Mouse (Mus musculus): Measurements from ENCODE around the gene Atf5. TPM values are rescaled to one million over a fixed set of nuclear protein-coding genes. Genes with fewer than 3 reads are reported as not detected.
A peak's percentile ranks its signal among the peaks of the same experiment; 100 is the strongest.

The Atf5 gene
- polyA plus RNA-seq (2015; fragmentation: Nextera tagmentation; extraction: Ambion mirVana), result 3.9 and 4.0 TPM in 2 replicates

GRCm38 (mm10) chr7:44816470-44817021 lies at the start of gene Atf5:
Atf5 (minus strand) TSS chr7:44816658.
- Histone ChIP-seq H3K4me3 (peak within 1 kb of the TSS; percentile 78), H3K27me3 (no peaks in the 10 kb centered on the region), H3K4me2 (peak within 1 kb of the TSS; percentile 61), H3K36me3 (no peaks in the 10 kb centered on the region), H3K9me3 (no peaks in the 10 kb centered on the region), H3K4me1 (replicated peaks) (peaks cover 44% of the 10 kb centered on the region), H3K9ac (peak within 1 kb of the TSS; percentile 68), H3K27ac (replicated peaks) (peak within 1 kb of the TSS; percentile 90)
- ATAC-seq (ENCODE audit: low FRiP score, low read depth), result peak; percentile 7
- WGBS, result under 1% methylated on average over 42 of the region's 57 CpGs

GRCm38 (mm10) chr7:44864595-44865542 lies 48.4 kb upstream of the Atf5 start:
- WGBS, result 80% methylated on average over 24 of the region's 24 CpGs
- ATAC-seq (ENCODE audit: low FRiP score, low read depth), result no peak
- Histone ChIP-seq H3K4me3 (no peak overlapping the region), H3K9me3 (no peaks in the 10 kb centered on the region), H3K36me3 (peaks cover 34% of the 10 kb centered on the region), H3K4me2 (no peak overlapping the region), H3K4me1 (replicated peaks) (peaks cover 59% of the 10 kb centered on the region), H3K9ac (no peak overlapping the region), H3K27me3 (no peaks in the 10 kb centered on the region), H3K27ac (replicated peaks) (no peak overlapping the region)

- Histone ChIP-seq H3K4me1 (replicated peaks) (peaks cover 63% of the 10 kb centered on the region), H3K27me3 (no peaks in the 10 kb centered on the region), H3K9ac (no peak overlapping the region), H3K36me3 (peaks cover 34% of the 10 kb centered on the region), H3K27ac (replicated peaks) (no peak overlapping the region), H3K9me3 (no peaks in the 10 kb centered on the region), H3K4me2 (no peak overlapping the region), H3K4me3 (no peak overlapping the region)
- no peak for ATAC-seq (ENCODE audit: low FRiP score, low read depth)
- 86% methylated on average over 11 of the region's 11 CpGs for WGBS
Observed at GRCm38 (mm10) chr7:44863982-44864494, 47.6 kb upstream of the Atf5 start.

GRCm38 (mm10) chr7:44863210-44863609 lies 46.8 kb upstream of the Atf5 start:
- Histone ChIP-seq H3K27ac (replicated peaks) (no peak overlapping the region), H3K4me2 (no peak overlapping the region), H3K27me3 (no peaks in the 10 kb centered on the region), H3K4me3 (no peak overlapping the region), H3K9ac (no peak overlapping the region), H3K36me3 (peaks cover 34% of the 10 kb centered on the region), H3K9me3 (no peaks in the 10 kb centered on the region), H3K4me1 (replicated peaks) (peaks cover 65% of the 10 kb centered on the region)
- WGBS, result 87% methylated on average over 14 of the region's 14 CpGs
- no peak for ATAC-seq (ENCODE audit: low FRiP score, low read depth)

GRCm38 (mm10) chr7:44862434-44862833 lies 46.0 kb upstream of the Atf5 start:
- Histone ChIP-seq H3K27me3 (no peaks in the 10 kb centered on the region), H3K36me3 (peaks cover 34% of the 10 kb centered on the region), H3K9ac (no peak overlapping the region), H3K4me2 (no peak overlapping the region), H3K9me3 (no peaks in the 10 kb centered on the region), H3K27ac (replicated peaks) (no peak overlapping the region), H3K4me1 (replicated peaks) (peaks cover 65% of the 10 kb centered on the region), H3K4me3 (no peak overlapping the region)
- no peak for ATAC-seq (ENCODE audit: low FRiP score, low read depth)
- WGBS, result 86% methylated on average over 8 of the region's 8 CpGs

- H3K27ac ChIP-seq (replicated peaks), result no peak overlapping the region
- peaks cover 60% of the 10 kb centered on the region for H3K4me1 ChIP-seq (replicated peaks)
- no peak overlapping the region for H3K4me3 ChIP-seq
- ATAC-seq (ENCODE audit: low FRiP score, low read depth), result no peak
- H3K36me3 ChIP-seq, result peaks cover 34% of the 10 kb centered on the region
- no peak overlapping the region for H3K4me2 ChIP-seq
- H3K9ac ChIP-seq, result no peak overlapping the region
- no peaks in the 10 kb centered on the region for H3K27me3 ChIP-seq
- WGBS, result 68% methylated on average over 14 of the region's 14 CpGs
- H3K9me3 ChIP-seq, result no peaks in the 10 kb centered on the region
Observed at GRCm38 (mm10) chr7:44861429-44861816, 45.0 kb upstream of the Atf5 start.

GRCm38 (mm10) chr7:44860576-44861428 lies 44.3 kb upstream of the Atf5 start:
- WGBS, result 60% methylated on average over 22 of the region's 22 CpGs
- Histone ChIP-seq H3K4me2 (no peak overlapping the region), H3K36me3 (peaks cover 34% of the 10 kb centered on the region), H3K9ac (peak overlapping the region; percentile 12; the same call in 1 of the 2 replicates), H3K4me3 (no peak overlapping the region), H3K9me3 (no peaks in the 10 kb centered on the region), H3K4me1 (replicated peaks) (peaks cover 57% of the 10 kb centered on the region), H3K27me3 (no peaks in the 10 kb centered on the region), H3K27ac (replicated peaks) (0 out of 2 replicates have a peak overlapping the region, but pooled peaks have one; percentile 23)
- ATAC-seq (ENCODE audit: low FRiP score, low read depth), result peak; percentile 9; the same call in 1 of the 2 replicates

- ATAC-seq (ENCODE audit: low FRiP score, low read depth), result no peak
- Histone ChIP-seq H3K9ac (no peak overlapping the region), H3K27me3 (no peaks in the 10 kb centered on the region), H3K4me3 (no peak overlapping the region), H3K4me2 (no peak overlapping the region), H3K4me1 (replicated peaks) (peaks cover 53% of the 10 kb centered on the region), H3K9me3 (no peaks in the 10 kb centered on the region), H3K36me3 (peaks cover 31% of the 10 kb centered on the region), H3K27ac (replicated peaks) (no peak overlapping the region)
- 95% methylated on average over 11 of the region's 11 CpGs for WGBS
Observed at GRCm38 (mm10) chr7:44859896-44860295, 43.4 kb upstream of the Atf5 start.

GRCm38 (mm10) chr7:44857905-44858304 lies 41.4 kb upstream of the Atf5 start:
- H3K4me3 ChIP-seq, result peak overlapping the region; percentile 85
- ATAC-seq (ENCODE audit: low FRiP score, low read depth), result no peak
- 34% methylated on average over 8 of the region's 8 CpGs for WGBS
- peaks cover 60% of the 10 kb centered on the region for H3K4me1 ChIP-seq (replicated peaks)
- H3K9ac ChIP-seq, result peak overlapping the region; percentile 88
- peak overlapping the region; percentile 83 for H3K4me2 ChIP-seq
- H3K36me3 ChIP-seq, result peaks cover 13% of the 10 kb centered on the region
- no peaks in the 10 kb centered on the region for H3K9me3 ChIP-seq
- no peaks in the 10 kb centered on the region for H3K27me3 ChIP-seq
- peak overlapping the region; percentile 95 for H3K27ac ChIP-seq (replicated peaks)

- peak within 1 kb of the TSS; percentile 85 for H3K4me3 ChIP-seq
- peaks cover 4% of the 10 kb centered on the region for H3K36me3 ChIP-seq
- H3K4me2 ChIP-seq, result peak within 1 kb of the TSS; percentile 83
- peak within 1 kb of the TSS; percentile 88 for H3K9ac ChIP-seq
- WGBS, result under 1% methylated on average over 32 of the region's 32 CpGs
- H3K27me3 ChIP-seq, result no peaks in the 10 kb centered on the region
- ATAC-seq (ENCODE audit: low FRiP score, low read depth), result peak; percentile 73
- H3K9me3 ChIP-seq, result no peaks in the 10 kb centered on the region
- H3K27ac ChIP-seq (replicated peaks), result peak within 1 kb of the TSS; percentile 95
- H3K4me1 ChIP-seq (replicated peaks), result peaks cover 65% of the 10 kb centered on the region
Observed at GRCm38 (mm10) chr7:44857042-44857552, 40.6 kb upstream of the Atf5 start, which contains the start of gene Pnkp. Pnkp (plus strand) TSS chr7:44857139.

GRCm38 (mm10) chr7:44856265-44856916 lies 39.9 kb upstream of the Atf5 start:
- WGBS, result 67% methylated on average over 9 of the region's 9 CpGs
- Histone ChIP-seq H3K36me3 (no peaks in the 10 kb centered on the region), H3K4me1 (replicated peaks) (peaks cover 65% of the 10 kb centered on the region), H3K27ac (replicated peaks) (peak overlapping the region; percentile 95), H3K9me3 (no peaks in the 10 kb centered on the region), H3K27me3 (no peaks in the 10 kb centered on the region), H3K4me3 (peak overlapping the region; percentile 85), H3K9ac (no peak overlapping the region), H3K4me2 (peak overlapping the region; percentile 83)
- ATAC-seq (ENCODE audit: low FRiP score, low read depth), result peak; percentile 1; the same call in 1 of the 2 replicates

Measured in hindbrain, embryonic 15.5 days (tissue).